Mouse (Mus musculus) embryonic facial prominence, embryonic 13.5 days (tissue): Measurements from ENCODE around the gene Unc45b. TPM values are rescaled to one million over a fixed set of nuclear protein-coding genes. Genes with fewer than 3 reads are reported as not detected.
"Not testable (repeated sequence)": the region's sequence is repeated elsewhere in the genome, so short reads cannot be mapped to it uniquely, and the experiment has no call there.

ENCODE experiments used
- ATAC-seq: fragments of 200-750 bp; cut with Nextera tagmentation; 2 replicates; pipeline ENCODE4 v1.8.0; 2017; ENCODE audit warnings: low read depth; ENCODE audit not compliant: insufficient number of reproducible peaks, insufficient read depth, low FRiP score, low TSS enrichment
- H3K27ac ChIP-seq: fragments of 300-500 bp; sonication (generic); 2 replicates; pipeline ENCODE4 v1.5.1; 2015; ENCODE audit warnings: moderate library complexity, mild to moderate bottlenecking, inconsistent platforms
- H3K27me3 ChIP-seq: fragments of 300-500 bp; sonication (generic); 2 replicates; pipeline ENCODE4 v1.6.1; 2015; ENCODE audit warnings: mild to moderate bottlenecking, inconsistent platforms
- H3K36me3 ChIP-seq: fragments of 300-500 bp; sonication (generic); 2 replicates; pipeline ENCODE4 v1.6.1; 2015; ENCODE audit warnings: mild to moderate bottlenecking, inconsistent platforms
- H3K4me1 ChIP-seq: fragments of 300-500 bp; sonication (generic); 2 replicates; pipeline ENCODE4 v1.6.1; 2015; ENCODE audit warnings: inconsistent platforms
- H3K4me2 ChIP-seq: fragments of 300-500 bp; sonication (generic); 2 replicates; pipeline ENCODE4 v1.6.1; 2015; ENCODE audit warnings: moderate library complexity, mild to moderate bottlenecking, inconsistent platforms
- H3K4me3 ChIP-seq: fragments of 300-500 bp; sonication (generic); 2 replicates; pipeline ENCODE4 v1.5.1; 2015; ENCODE audit warnings: mild to moderate bottlenecking, inconsistent platforms
- H3K9ac ChIP-seq: fragments of 300-500 bp; sonication (generic); 2 replicates; pipeline ENCODE4 v1.6.1; 2015; ENCODE audit warnings: mild to moderate bottlenecking, inconsistent platforms
- H3K9me3 ChIP-seq: fragments of 300-500 bp; sonication (generic); 2 replicates; pipeline ENCODE4 v1.6.1; 2016; ENCODE audit warnings: inconsistent platforms
- WGBS: fragments of 180-500 bp; shearing (Covaris S2); methylation state at CpG from one replicate; pipeline ENCODE4 v1.1.7; 2015; ENCODE audit warnings: mixed read lengths; 5-methylcytosine and 5-hydroxymethylcytosine counted together
- polyA plus RNA-seq: library from polyadenylated mRNA; unstranded; fragments of >200 nt; fragmentation: Nextera tagmentation; extraction: Ambion mirVana; gene quantifications from 2 replicates; pipeline ENCODE4 v1.2.1, GENCODE M21; 2015

The Unc45b gene
- polyA plus RNA-seq, 1 experiment from 2014 or later = 5.7 TPM

GRCm38 (mm10) chr11:82899720-82900119 is 10.6 kb upstream of the Unc45b start:
- Histone ChIP-seq H3K9me3 (no peaks in the 10 kb centered on the region), H3K4me2 (no peak overlapping the region), H3K27ac (no peak overlapping the region), H3K4me3 (no peak overlapping the region), H3K36me3 (peaks cover 68% of the 10 kb centered on the region), H3K9ac (no peak overlapping the region), H3K4me1 (no peaks in the 10 kb centered on the region), H3K27me3 (no peaks in the 10 kb centered on the region)
- ATAC-seq = no peak
- WGBS = 95% methylated on average over 5 of the region's 5 CpGs

- H3K4me2 ChIP-seq = no peak overlapping the region
- H3K9me3 ChIP-seq = no peaks in the 10 kb centered on the region
- no peak overlapping the region for H3K4me3 ChIP-seq
- no peak for ATAC-seq
- H3K4me1 ChIP-seq = no peaks in the 10 kb centered on the region
- no peak overlapping the region for H3K27ac ChIP-seq
- no peaks in the 10 kb centered on the region for H3K27me3 ChIP-seq
- WGBS = 92% methylated on average over 20 of the region's 20 CpGs
- H3K36me3 ChIP-seq = peaks cover 86% of the 10 kb centered on the region
- no peak overlapping the region for H3K9ac ChIP-seq
Measured at GRCm38 (mm10) chr11:82901606-82902310, 8.6 kb upstream of the Unc45b start.

GRCm38 (mm10) chr11:82904952-82905351 is 5.4 kb upstream of the Unc45b start:
- no peak for ATAC-seq
- no peak overlapping the region for H3K4me2 ChIP-seq
- H3K27me3 ChIP-seq = no peaks in the 10 kb centered on the region
- H3K4me3 ChIP-seq = no peak overlapping the region
- peaks cover 66% of the 10 kb centered on the region for H3K36me3 ChIP-seq
- H3K9ac ChIP-seq = no peak overlapping the region
- H3K27ac ChIP-seq = no peak overlapping the region
- H3K4me1 ChIP-seq = peaks cover 7% of the 10 kb centered on the region
- 62% methylated on average over 8 of the region's 8 CpGs for WGBS
- no peaks in the 10 kb centered on the region for H3K9me3 ChIP-seq

- Histone ChIP-seq H3K36me3 (peaks cover 57% of the 10 kb centered on the region), H3K9me3 (no peaks in the 10 kb centered on the region), H3K27me3 (no peaks in the 10 kb centered on the region), H3K4me1 (peaks cover 7% of the 10 kb centered on the region), H3K27ac (no peak overlapping the region), H3K4me2 (no peak overlapping the region), H3K4me3 (no peak overlapping the region), H3K9ac (no peak overlapping the region)
- ATAC-seq = no peak
- WGBS = 94% methylated on average over 5 of the region's 5 CpGs
Measured at GRCm38 (mm10) chr11:82905816-82906215, 4.5 kb upstream of the Unc45b start.

GRCm38 (mm10) chr11:82907651-82908607 is 2.4 kb upstream of the Unc45b start, which contains the start of gene Nle1:
Gene Nle1, minus strand, starts transcription at chr11:82908411.
- H3K4me2 ChIP-seq = peak within 1 kb of the TSS; percentile 76
- WGBS = 1% methylated on average over 73 of the region's 73 CpGs
- peak within 1 kb of the TSS; percentile 90 for H3K9ac ChIP-seq
- no peak within 1 kb of the TSS for H3K27ac ChIP-seq
- no peaks in the 10 kb centered on the region for H3K27me3 ChIP-seq
- H3K4me1 ChIP-seq = peaks cover 7% of the 10 kb centered on the region
- H3K36me3 ChIP-seq = peaks cover 36% of the 10 kb centered on the region
- ATAC-seq = 0 out of 2 replicates have a peak, but pooled peaks have one; percentile 71
- H3K4me3 ChIP-seq = peak within 1 kb of the TSS; percentile 89
- H3K9me3 ChIP-seq = no peaks in the 10 kb centered on the region

- Histone ChIP-seq H3K4me1 (peaks cover 7% of the 10 kb centered on the region), H3K9ac (peak overlapping the region; percentile 90), H3K27ac (no peak overlapping the region), H3K4me3 (peak overlapping the region; percentile 89), H3K36me3 (peaks cover 30% of the 10 kb centered on the region), H3K4me2 (peak overlapping the region; percentile 76), H3K27me3 (peaks cover 4% of the 10 kb centered on the region; the same call in 1 of the 2 replicates), H3K9me3 (no peaks in the 10 kb centered on the region)
- 66% methylated on average over 9 of the region's 10 CpGs for WGBS
- no peak for ATAC-seq
Measured at GRCm38 (mm10) chr11:82908608-82908989, 1.8 kb upstream of the Unc45b start.

- Histone ChIP-seq H3K4me1 (peaks cover 14% of the 10 kb centered on the region), H3K9ac (no peak overlapping the region), H3K4me2 (no peak overlapping the region), H3K27me3 (peaks cover 11% of the 10 kb centered on the region), H3K36me3 (peaks cover 7% of the 10 kb centered on the region), H3K4me3 (no peak overlapping the region), H3K9me3 (no peaks in the 10 kb centered on the region), H3K27ac (no peak overlapping the region)
- WGBS = 78% methylated on average over 11 of the region's 11 CpGs
- ATAC-seq = no peak
Measured at GRCm38 (mm10) chr11:82910679-82911389, 484 bp downstream of the Unc45b start.

- Histone ChIP-seq H3K9me3 (no peaks in the 10 kb centered on the region), H3K36me3 (no peaks in the 10 kb centered on the region), H3K27me3 (peaks cover 22% of the 10 kb centered on the region), H3K9ac (no peak overlapping the region), H3K27ac (no peak overlapping the region), H3K4me1 (peaks cover 6% of the 10 kb centered on the region; the same call in 1 of the 2 replicates), H3K4me3 (peak overlapping the region; percentile 12; the same call in 1 of the 2 replicates), H3K4me2 (peak overlapping the region; percentile 47)
- WGBS = 8% methylated on average over 16 of the region's 16 CpGs
- ATAC-seq = no peak
Measured at GRCm38 (mm10) chr11:82914711-82915352, 4.5 kb downstream of the Unc45b start.

- Histone ChIP-seq H3K9ac (no peak overlapping the region), H3K27ac (no peak overlapping the region), H3K27me3 (peaks cover 53% of the 10 kb centered on the region), H3K4me1 (no peaks in the 10 kb centered on the region), H3K36me3 (no peaks in the 10 kb centered on the region), H3K9me3 (no peaks in the 10 kb centered on the region), H3K4me2 (no peak overlapping the region), H3K4me3 (no peak overlapping the region)
- WGBS = 44% methylated on average over 10 of the region's 10 CpGs
- ATAC-seq = no peak
Measured at GRCm38 (mm10) chr11:82920768-82921167, 10.4 kb downstream of the Unc45b start.

GRCm38 (mm10) chr11:82921691-82922090 is 11.3 kb downstream of the Unc45b start:
- H3K36me3 ChIP-seq = no peaks in the 10 kb centered on the region
- H3K9me3 ChIP-seq = no peaks in the 10 kb centered on the region
- WGBS = 76% methylated on average over 4 of the region's 4 CpGs
- no peak overlapping the region for H3K9ac ChIP-seq
- no peak overlapping the region for H3K27ac ChIP-seq
- ATAC-seq = no peak
- H3K4me3 ChIP-seq = no peak overlapping the region
- no peaks in the 10 kb centered on the region for H3K4me1 ChIP-seq
- peaks cover 60% of the 10 kb centered on the region for H3K27me3 ChIP-seq
- H3K4me2 ChIP-seq = no peak overlapping the region

- not testable (repeated sequence) for H3K9ac ChIP-seq, ATAC-seq, H3K4me3 ChIP-seq, H3K4me1 ChIP-seq, H3K4me2 ChIP-seq, H3K27ac ChIP-seq, H3K36me3 ChIP-seq, H3K9me3 ChIP-seq
- H3K27me3 ChIP-seq = peaks cover 75% of the 10 kb centered on the region
- 91% methylated on average over 6 of the region's 6 CpGs for WGBS
Measured at GRCm38 (mm10) chr11:82923910-82924309, 13.6 kb downstream of the Unc45b start.
